12 mouse cellular contexts compared by ENCODE assay signal in genomic region chr5:105411768-105412167, GRCm38 (mm10).
"Had no signal": no experiment of that assay in that cellular context is flagged by ENCODE, and none has a peak within 500 bp of the region (broad histone marks: within the 10 kb centered on the region; RNA-seq: fewer than 3 reads in every experiment).

No protein-coding gene starts in this region.

- H3K4me2 ChIP-seq: limb, embryonic 13.5 days; midbrain, embryonic 12.5 days; neural tube, embryonic 15.5 days had no signal

- ATAC-seq: intestine, embryonic 16.5 days had no signal

- DNase-seq: kidney, adult 8-10 months; kidney, postnatal 25 days; layer of hippocampus, adult 9-11 months; layer of hippocampus, postnatal 36 days; left cerebral cortex, postnatal 4 days; lung, adult 18-20 months; lung, postnatal 36 days; right cerebral cortex, adult 18-20 months had no signal

- H3K27me3 ChIP-seq: neural tube, embryonic 15.5 days had no signal

- H3K9me3 ChIP-seq: limb, embryonic 13.5 days; midbrain, embryonic 12.5 days; neural tube, embryonic 15.5 days had no signal

- H3K9ac ChIP-seq: limb, embryonic 13.5 days; midbrain, embryonic 12.5 days; neural tube, embryonic 15.5 days had no signal

- H3K4me3 ChIP-seq: limb, embryonic 13.5 days; midbrain, embryonic 12.5 days; neural tube, embryonic 15.5 days had no signal

- H3K27ac ChIP-seq: limb, embryonic 13.5 days; midbrain, embryonic 12.5 days; neural tube, embryonic 15.5 days had no signal

- H3K36me3 ChIP-seq: limb, embryonic 13.5 days; midbrain, embryonic 12.5 days; neural tube, embryonic 15.5 days had no signal
